Comparison of ENCODE assay signal across 12 mouse cellular contexts in genomic region chr16:33553689-33554342, GRCm38 (mm10). TPM values are rescaled to one million over a fixed set of nuclear protein-coding genes. Genes with fewer than 3 reads are reported as not detected.
DNase-seq lines count a peak whose midpoint lies in the region; ATAC-seq and TF ChIP-seq lines count a peak whose summit lies in the region.
"Had no signal": no experiment of that assay in that cellular context is flagged by ENCODE, and none has a peak within 500 bp of the region (broad histone marks: within the 10 kb centered on the region; RNA-seq: fewer than 3 reads in every experiment).

No protein-coding gene starts in this region.

- H3K9ac ChIP-seq in embryonic facial prominence, embryonic 15.5 days: no peak overlapping the region
- no peak overlapping the region for H3K9ac ChIP-seq in intestine, embryonic 16.5 days (ENCODE audit: low read depth, low read length)
- H3K9ac ChIP-seq: liver, postnatal 0 days had no signal

- intact Hi-C loops in gastrocnemius, adult 2 months (cut with DNase I): no loop called here
- intact Hi-C loops in left cerebral cortex, postnatal 4 days (cut with DNase I): no loop called here
- intact Hi-C loops in left cerebral cortex, postnatal 14 days (cut with DNase I): no loop called here

- no peaks in the 10 kb centered on the region for H3K27me3 ChIP-seq in embryonic facial prominence, embryonic 15.5 days
- no peaks in the 10 kb centered on the region for H3K27me3 ChIP-seq in intestine, embryonic 16.5 days (replicated peaks; ENCODE audit: control insufficient read depth, insufficient read depth, low read length)

- 63% methylated on average over 9 of the region's 9 CpGs for WGBS in embryonic facial prominence, embryonic 15.5 days
- WGBS in intestine, embryonic 16.5 days: 49% methylated on average over 9 of the region's 9 CpGs

- DNase-seq in gastrocnemius, adult 2 months: peak; percentile 30
- no peak for DNase-seq in gastrocnemius, adult 8-10 months (ENCODE audit: low spot score in 2 of 2)
- peak; percentile 46 for DNase-seq in left cerebral cortex, postnatal 4 days
- DNase-seq in left cerebral cortex, postnatal 14 days (ENCODE audit: low spot score in 2 of 2): no peak
- no peak for DNase-seq in ovary, postnatal 36 days (ENCODE audit: low spot score)
- DNase-seq in heart, adult 11 months: no peak
- DNase-seq: cerebellum, adult 9-10 months; liver, postnatal 0 days had no signal

- H3K9me3 ChIP-seq in embryonic facial prominence, embryonic 15.5 days (replicated peaks): no peaks in the 10 kb centered on the region
- H3K9me3 ChIP-seq in intestine, embryonic 16.5 days (ENCODE audit: control insufficient read depth, low read length): no peaks in the 10 kb centered on the region

- H3K36me3 ChIP-seq in embryonic facial prominence, embryonic 15.5 days: no peaks in the 10 kb centered on the region
- H3K36me3 ChIP-seq in intestine, embryonic 16.5 days (ENCODE audit: control insufficient read depth, insufficient read depth, low read length): no peaks in the 10 kb centered on the region

- no peak for TF ChIP-seq CTCF in gastrocnemius, adult 2 months (IDR thresholded peaks at IDR 0.05)

- peak; percentile 60; the same call in 1 of the 2 replicates for ATAC-seq in embryonic facial prominence, embryonic 15.5 days (ENCODE audit: insufficient number of reproducible peaks, low FRiP score, low TSS enrichment, low read depth)
- ATAC-seq in intestine, embryonic 16.5 days: peak; percentile 31; the same call in 1 of the 2 replicates
- ATAC-seq: activated CD4-positive, CD25-positive, alpha-beta regulatory T cell, adult 4 months; liver, postnatal 0 days had no signal

- no peak overlapping the region for H3K4me3 ChIP-seq in gastrocnemius, adult 2 months
- no peak overlapping the region for H3K4me3 ChIP-seq in embryonic facial prominence, embryonic 15.5 days (replicated peaks)
- H3K4me3 ChIP-seq in intestine, embryonic 16.5 days (ENCODE audit: low read length): no peak overlapping the region
- H3K4me3 ChIP-seq: myocyte had no signal

- H3K27ac ChIP-seq in gastrocnemius, adult 2 months: no peak overlapping the region
- H3K27ac ChIP-seq in embryonic facial prominence, embryonic 15.5 days (replicated peaks): no peak overlapping the region
- no peak overlapping the region for H3K27ac ChIP-seq in intestine, embryonic 16.5 days (ENCODE audit: low read length)

- no peak overlapping the region for H3K4me2 ChIP-seq in embryonic facial prominence, embryonic 15.5 days (replicated peaks)
- no peak overlapping the region for H3K4me2 ChIP-seq in intestine, embryonic 16.5 days (ENCODE audit: low read depth, low read length)

- H3K4me1 ChIP-seq in embryonic facial prominence, embryonic 15.5 days: 0 out of 2 replicates have a peak, but pooled peaks cover 4% of the 10 kb centered on the region
- H3K4me1 ChIP-seq in intestine, embryonic 16.5 days (ENCODE audit: control insufficient read depth, insufficient read depth, low read length): no peaks in the 10 kb centered on the region

RNA-seq across cellular contexts. Expression of gene Slc12a8, which starts 36.7 kb away (rescaled TPM):
- under 1 TPM; 0.15 to 0.47 TPM for total RNA-seq in gastrocnemius, adult 2 months (2021)
- total RNA-seq in gastrocnemius, adult 8-10 months (2022): under 1 TPM; 0.10 to 0.32 (median 0.22) TPM
- total RNA-seq in left cerebral cortex, postnatal 4 days (2021): 1 to 10 TPM; 1.3 to 1.5 TPM
- 1 to 10 TPM in 1 of 2 experiments, under 1 TPM in 1; 0.82 to 1.0 TPM for total RNA-seq in left cerebral cortex, postnatal 14 days (2021)
- 0.79 and 0.91 TPM in 2 replicates for polyA plus RNA-seq in embryonic facial prominence, embryonic 15.5 days (2015; fragmentation: Nextera tagmentation; extraction: Ambion mirVana)
- polyA plus RNA-seq in intestine, embryonic 16.5 days (2015; fragmentation: Nextera tagmentation; extraction: Ambion mirVana): 10.3 and 10.5 TPM in 2 replicates

Comparison
In these comparisons a context has a peak if more than half of its experiments do, and no peak if none do; other contexts are left out.
1. DNase-seq: peak in gastrocnemius, adult 2 months (single experiment) and left cerebral cortex, postnatal 4 days (single experiment); none in gastrocnemius, adult 8-10 months (0 of 2), left cerebral cortex, postnatal 14 days (0 of 2), ovary, postnatal 36 days (single experiment) and heart, adult 11 months (single experiment).